Mouse (Mus musculus): ENCODE measurements around the gene Evi2b. TPM values are rescaled to one million over a fixed set of nuclear protein-coding genes. Genes with fewer than 3 reads are reported as not detected.

The Evi2b gene
- polyA plus RNA-seq, 1 experiment: 0.79 TPM

- H3K4me3 ChIP-seq (ENCODE audit: insufficient read depth, low read depth, low read length): no peak overlapping the region
- no peak overlapping the region for H3K27ac ChIP-seq (replicated peaks; ENCODE audit: low read depth, low read length)
- no peaks in the 10 kb centered on the region for H3K4me1 ChIP-seq (ENCODE audit: control insufficient read depth, insufficient read depth, insufficient read length, low read length)
Observed at GRCm38 (mm10) chr11:79502917-79503316, 20.6 kb downstream of the Evi2b start.

GRCm38 (mm10) chr11:79494976-79495800 lies 28.4 kb downstream of the Evi2b start:
- Histone ChIP-seq H3K27ac (replicated peaks; ENCODE audit: low read depth, low read length) (no peak overlapping the region; the same call in 1 of the 2 replicates), H3K4me1 (ENCODE audit: control insufficient read depth, insufficient read depth, insufficient read length, low read length) (no peaks in the 10 kb centered on the region; the same call in 1 of the 2 replicates), H3K4me3 (ENCODE audit: insufficient read depth, low read depth, low read length) (peak overlapping the region; percentile 23; the same call in 1 of the 2 replicates)

GRCm38 (mm10) chr11:79484721-79485120 lies 38.8 kb downstream of the Evi2b start:
- no peaks in the 10 kb centered on the region for H3K4me1 ChIP-seq (ENCODE audit: control insufficient read depth, insufficient read depth, insufficient read length, low read length)
- H3K4me3 ChIP-seq (ENCODE audit: insufficient read depth, low read depth, low read length): no peak overlapping the region
- no peak overlapping the region for H3K27ac ChIP-seq (replicated peaks; ENCODE audit: low read depth, low read length)

- Histone ChIP-seq H3K4me1 (ENCODE audit: control insufficient read depth, insufficient read depth, insufficient read length, low read length) (no peaks in the 10 kb centered on the region), H3K4me3 (ENCODE audit: insufficient read depth, low read depth, low read length) (no peak overlapping the region), H3K27ac (replicated peaks; ENCODE audit: low read depth, low read length) (no peak overlapping the region)
Observed at GRCm38 (mm10) chr11:79483876-79484528, 39.6 kb downstream of the Evi2b start.

DNA sequence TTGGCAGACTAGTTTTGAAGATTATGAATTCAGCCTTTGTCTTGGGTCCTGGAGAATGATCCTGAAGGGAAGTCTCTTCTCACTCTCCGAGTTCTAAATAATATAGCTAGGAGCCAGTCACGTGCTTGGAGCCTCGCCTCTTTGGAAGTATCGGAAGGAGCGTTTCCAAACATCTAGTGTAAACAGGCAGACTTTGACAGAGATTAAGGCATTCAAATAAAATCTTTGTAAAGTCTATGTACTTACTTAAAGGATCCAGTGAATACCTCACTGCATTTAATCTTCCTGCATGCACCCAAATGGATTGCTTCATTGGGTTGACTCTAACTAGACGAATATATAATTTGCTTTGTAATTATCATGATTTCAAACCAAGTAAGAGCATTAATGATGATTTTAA lies 40.2 kb downstream of the Evi2b start:
- H3K27ac ChIP-seq (replicated peaks; ENCODE audit: low read depth, low read length): no peak overlapping the region
- H3K4me3 ChIP-seq (ENCODE audit: insufficient read depth, low read depth, low read length): no peak overlapping the region
- no peaks in the 10 kb centered on the region for H3K4me1 ChIP-seq (ENCODE audit: control insufficient read depth, insufficient read depth, insufficient read length, low read length)

DNA sequence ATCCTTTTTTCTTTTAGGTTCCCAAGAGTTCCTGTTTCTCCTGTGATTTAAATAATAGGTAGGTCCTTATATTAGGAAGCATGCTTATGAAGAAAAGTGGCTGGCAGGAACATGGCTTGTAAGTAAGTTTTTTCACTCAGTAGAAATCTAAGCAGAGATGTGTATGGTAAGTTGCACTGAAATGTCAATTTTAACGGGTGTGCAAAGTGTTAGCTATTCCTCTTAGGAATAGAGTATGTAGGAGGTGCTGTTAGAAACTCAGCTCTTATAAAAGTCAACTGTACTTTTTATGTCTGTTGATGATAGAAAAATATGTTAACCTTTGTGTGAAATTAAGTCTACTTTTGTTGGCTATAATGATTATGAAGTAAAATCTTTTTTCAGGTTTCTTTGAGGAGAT lies 55.5 kb downstream of the Evi2b start:
- H3K27ac ChIP-seq (replicated peaks; ENCODE audit: low read depth, low read length): no peak overlapping the region
- no peaks in the 10 kb centered on the region for H3K4me1 ChIP-seq (ENCODE audit: control insufficient read depth, insufficient read depth, insufficient read length, low read length)
- no peak overlapping the region for H3K4me3 ChIP-seq (ENCODE audit: insufficient read depth, low read depth, low read length)

Other genes with a start within 250 kb of the Evi2b start
- gene Gm9964, start 226.9 kb downstream of the Evi2b start, polyA plus RNA-seq (2012; ENCODE audit: insufficient read depth, insufficient read length, missing spikeins): not detected in 2 replicates
- 9.9 and 14.3 TPM in 2 replicates for gene Nf1, start 184.1 kb downstream of the Evi2b start, polyA plus RNA-seq (2012; ENCODE audit: insufficient read depth, insufficient read length, missing spikeins)
- not detected in 2 replicates for gene Omg, start 19.7 kb downstream of the Evi2b start, polyA plus RNA-seq (2012; ENCODE audit: insufficient read depth, insufficient read length, missing spikeins)
- gene Evi2, start 6.8 kb upstream of the Evi2b start, polyA plus RNA-seq (2012; ENCODE audit: insufficient read depth, insufficient read length, missing spikeins): not detected in 2 replicates
- 4.7 and 6.5 TPM in 2 replicates for gene Evi2a, start 6.8 kb upstream of the Evi2b start, polyA plus RNA-seq (2012; ENCODE audit: insufficient read depth, insufficient read length, missing spikeins)
- gene Rab11fip4, start 67.5 kb upstream of the Evi2b start, polyA plus RNA-seq (2012; ENCODE audit: insufficient read depth, insufficient read length, missing spikeins): 2.0 and 3.1 TPM in 2 replicates

All from brown adipose tissue, adult 24 weeks (tissue).